In genomic region chr17:69437836-69438235, GRCm38 (mm10) we compare ENCODE assay signal across 21 mouse cellular contexts. TPM values are rescaled to one million over a fixed set of nuclear protein-coding genes. Genes with fewer than 3 reads are reported as not detected.
DNase-seq lines count a peak whose midpoint lies in the region; TF ChIP-seq lines count a peak whose summit lies in the region.
"Had no signal": no experiment of that assay in that cellular context is flagged by ENCODE, and none has a peak within 500 bp of the region (broad histone marks: within the 10 kb centered on the region; RNA-seq: fewer than 3 reads in every experiment).

No protein-coding gene starts in this region.

- peak; percentile 53 for DNase-seq in heart, adult 11 months
- DNase-seq in heart, postnatal 36 days, result no peak
- no peak for DNase-seq in layer of hippocampus, adult 2 months (ENCODE audit: low spot score in 2 of 2)
- no peak for DNase-seq in layer of hippocampus, postnatal 25 days (ENCODE audit: extremely low spot score in 1 of 2, low spot score in 1 of 2)
- peak; percentile 33 for DNase-seq in brain, adult 2 months (ENCODE audit: low read depth, low spot score)
- DNase-seq in adrenal gland, postnatal 14 days, result no peak
- DNase-seq: adrenal gland, postnatal 10 days; cerebellum, adult 18-20 months; cerebellum, adult 9-10 months; gastrocnemius, postnatal 10 days; gastrocnemius, postnatal 36 days; heart, postnatal 14 days had no signal

- H3K27ac ChIP-seq in layer of hippocampus, adult 2 months, result peak overlapping the region; percentile 85
- H3K27ac ChIP-seq: forebrain, embryonic 10.5 days; forebrain, embryonic 13.5 days; heart, embryonic 13.5 days; hindbrain, embryonic 12.5 days; hindbrain, embryonic 15.5 days had no signal

- intact Hi-C loops in heart, postnatal 36 days (cut with DNase I), result loop anchor here (5.0 kb wide), 1 partner anchor 56 kb away; the partner anchor contains the start of gene Zbtb14

- H3K4me3 ChIP-seq in layer of hippocampus, adult 2 months, result peak overlapping the region; percentile 71; the same call in 1 of the 2 replicates
- H3K4me3 ChIP-seq: hindbrain, embryonic 12.5 days had no signal

- no peak for TF ChIP-seq CTCF in layer of hippocampus, adult 2 months (conservative IDR thresholded peaks at IDR 0.05)

RNA-seq across cellular contexts. Expression of gene Akain1, which starts 1.3 kb away (rescaled TPM):
- total RNA-seq in heart, postnatal 36 days (2021), result not detected
- total RNA-seq in layer of hippocampus, adult 2 months (2021), result 10 to 100 TPM; 15.8 to 16.2 TPM
- 10 to 100 TPM; 12.1 to 15.2 TPM for total RNA-seq in layer of hippocampus, postnatal 25 days (2021)
- not detected in 2 replicates for total RNA-seq in adrenal gland, postnatal 14 days (2021)
- total RNA-seq: adrenal gland, adult 18-20 months; adrenal gland, postnatal 10 days; gastrocnemius, adult 18-20 months; gastrocnemius, postnatal 10 days; gastrocnemius, postnatal 36 days; granulocyte monocyte progenitor cell, adult 5-6 weeks; heart, postnatal 14 days; hematopoietic stem cell, adult 5-6 weeks had no signal

RNA-seq across cellular contexts. Expression of gene Zbtb14, which starts 55.0 kb away (rescaled TPM):
- total RNA-seq in heart, postnatal 36 days (2021), result 10 to 100 TPM; 11.8 to 11.9 TPM
- total RNA-seq in layer of hippocampus, adult 2 months (2021), result 10 to 100 TPM; 19.7 to 21.5 TPM
- 10 to 100 TPM; 21.2 to 21.3 TPM for total RNA-seq in layer of hippocampus, postnatal 25 days (2021)
- 16.9 and 17.6 TPM in 2 replicates for total RNA-seq in adrenal gland, postnatal 14 days (2021)

Comparison
In these comparisons a context has a peak if more than half of its experiments do, and no peak if none do; other contexts are left out.
1. DNase-seq: peak in heart, adult 11 months (single experiment) and brain, adult 2 months (single experiment); none in heart, postnatal 36 days (0 of 2), layer of hippocampus, adult 2 months (0 of 2), layer of hippocampus, postnatal 25 days (0 of 2) and adrenal gland, postnatal 14 days (single experiment).
2. RNA of gene Akain1, which starts 1.3 kb away (total RNA-seq): 15.8 to 16.2 TPM in layer of hippocampus, adult 2 months and 12.1 to 15.2 TPM in layer of hippocampus, postnatal 25 days; not detected in heart, postnatal 36 days and not detected in adrenal gland, postnatal 14 days; every median in the first group is over 10 times any median in the second.